Mouse (Mus musculus) hindbrain, embryonic 13.5 days (tissue): Measurements from ENCODE around the gene Nfkbib. TPM values are rescaled to one million over a fixed set of nuclear protein-coding genes. Genes with fewer than 3 reads are reported as not detected.

ENCODE experiments used
- polyA plus RNA-seq: library from polyadenylated mRNA; unstranded; fragments of >200 nt; fragmentation: Nextera tagmentation; extraction: Ambion mirVana; gene quantifications from 2 replicates; pipeline ENCODE4 v1.2.1, GENCODE M21; 2015

Gene Nfkbib
- polyA plus RNA-seq, 1 experiment from 2014 or later: 58.6 TPM

Other genes with a start within 250 kb of the Nfkbib start
- gene Ifnl3, start 244.7 kb downstream of the Nfkbib start, polyA plus RNA-seq: not detected in 2 replicates
- gene Sycn, start 226.6 kb downstream of the Nfkbib start, polyA plus RNA-seq: not detected in 2 replicates
- 0.13 TPM in 1 of 2 replicates, not detected in the other for gene Nccrp1, start 220.3 kb downstream of the Nfkbib start, polyA plus RNA-seq
- 20.7 and 21.6 TPM in 2 replicates for gene Samd4b, start 169.4 kb downstream of the Nfkbib start, polyA plus RNA-seq
- 21.5 and 22.1 TPM in 2 replicates for gene Pak4, start 169.3 kb downstream of the Nfkbib start, polyA plus RNA-seq
- not detected in 2 replicates for gene Acp7, start 136.2 kb downstream of the Nfkbib start, polyA plus RNA-seq
- gene Fbxo27, start 74.7 kb downstream of the Nfkbib start, polyA plus RNA-seq: 7.0 and 7.4 TPM in 2 replicates
- gene Fbxo17, start 50.7 kb downstream of the Nfkbib start, polyA plus RNA-seq: 3.1 and 3.4 TPM in 2 replicates
- 108 and 114 TPM in 2 replicates for gene Mrps12, start 25.7 kb downstream of the Nfkbib start, polyA plus RNA-seq
- 20.6 and 22.6 TPM in 2 replicates for gene Sars2, start 25.5 kb downstream of the Nfkbib start, polyA plus RNA-seq
- 3.1 and 3.6 TPM in 2 replicates for gene Ccer2, start 11.3 kb downstream of the Nfkbib start, polyA plus RNA-seq
- 105 and 111 TPM in 2 replicates for gene Sirt2, start 777 bp downstream of the Nfkbib start, polyA plus RNA-seq
- gene Rinl, start 21.5 kb upstream of the Nfkbib start, polyA plus RNA-seq: 2.7 and 2.8 TPM in 2 replicates
- 200 and 202 TPM in 2 replicates for gene Hnrnpl, start 41.0 kb upstream of the Nfkbib start, polyA plus RNA-seq
- 81.8 and 87.5 TPM in 2 replicates for gene Ech1, start 57.7 kb upstream of the Nfkbib start, polyA plus RNA-seq
- 5.6 and 6.3 TPM in 2 replicates for gene Lgals4, start 66.3 kb upstream of the Nfkbib start, polyA plus RNA-seq
- 6.4 and 7.4 TPM in 2 replicates for gene Lgals7, start 96.3 kb upstream of the Nfkbib start, polyA plus RNA-seq
- gene Capn12, start 113.9 kb upstream of the Nfkbib start, polyA plus RNA-seq: 0.38 and 0.43 TPM in 2 replicates
- 136 and 138 TPM in 2 replicates for gene Actn4, start 194.8 kb upstream of the Nfkbib start, polyA plus RNA-seq
- gene Eif3k, start 214.4 kb upstream of the Nfkbib start, polyA plus RNA-seq: 315 and 332 TPM in 2 replicates
- 4.1 and 6.4 TPM in 2 replicates for gene Map4k1, start 214.5 kb upstream of the Nfkbib start, polyA plus RNA-seq